Mouse (Mus musculus): Measurements from ENCODE around the gene Bub1b. TPM values are rescaled to one million over a fixed set of nuclear protein-coding genes. Genes with fewer than 3 reads are reported as not detected.

Gene Bub1b
- total and polyA plus RNA-seq, 2 experiments from 2014 or later = 6.5 to 10.1 TPM

- Histone ChIP-seq H3K36me3 (ENCODE audit: insufficient read depth) (peaks cover 16% of the 10 kb centered on the region; the same call in 1 of the 2 replicates), H3K4me2 (ENCODE audit: low read depth) (no peak overlapping the region), H3K9me3 (ENCODE audit: low read length) (no peaks in the 10 kb centered on the region), H3K4me3 (ENCODE audit: low read depth, low read length) (no peak overlapping the region), H3K27ac (ENCODE audit: low read depth, low read length) (no peak overlapping the region), H3K9ac (no peak overlapping the region), H3K27me3 (ENCODE audit: insufficient read depth, low read length) (peaks cover 7% of the 10 kb centered on the region; the same call in 1 of the 2 replicates), H3K4me1 (ENCODE audit: insufficient read depth) (no peaks in the 10 kb centered on the region; the same call in 1 of the 2 replicates)
- ATAC-seq = peak; percentile 61
- DNase-seq = no peak
- 44% methylated on average over 8 of the region's 8 CpGs for WGBS
- no peak for TF ChIP-seq CTCF (IDR thresholded peaks at IDR 0.05; ENCODE audit: low read depth)
Observed at GRCm38 (mm10) chr2:118682544-118683260, 84.7 kb downstream of the Bub1b start.

- Histone ChIP-seq H3K4me2 (ENCODE audit: low read depth) (no peak overlapping the region), H3K9ac (no peak overlapping the region), H3K4me1 (ENCODE audit: insufficient read depth) (no peaks in the 10 kb centered on the region), H3K9me3 (ENCODE audit: low read length) (no peaks in the 10 kb centered on the region), H3K36me3 (ENCODE audit: insufficient read depth) (peaks cover 29% of the 10 kb centered on the region), H3K27ac (ENCODE audit: low read depth, low read length) (no peak overlapping the region), H3K27me3 (ENCODE audit: insufficient read depth, low read length) (no peaks in the 10 kb centered on the region), H3K4me3 (ENCODE audit: low read depth, low read length) (no peak overlapping the region)
- 81% methylated on average over 4 of the region's 4 CpGs for WGBS
- TF ChIP-seq CTCF (IDR thresholded peaks at IDR 0.05; ENCODE audit: low read depth) = no peak
- ATAC-seq (no peak), DNase-seq (no peak)
Observed at GRCm38 (mm10) chr2:118685088-118685487, 87.1 kb downstream of the Bub1b start.

- ATAC-seq (no peak), DNase-seq (no peak)
- no peak overlapping the region for H3K9ac ChIP-seq
- H3K4me1 ChIP-seq (ENCODE audit: insufficient read depth) = no peaks in the 10 kb centered on the region
- no peak overlapping the region for H3K4me2 ChIP-seq (ENCODE audit: low read depth)
- no peak overlapping the region for H3K27ac ChIP-seq (ENCODE audit: low read depth, low read length)
- H3K36me3 ChIP-seq (ENCODE audit: insufficient read depth) = peaks cover 25% of the 10 kb centered on the region
- H3K27me3 ChIP-seq (ENCODE audit: insufficient read depth, low read length) = no peaks in the 10 kb centered on the region
- WGBS = 83% methylated on average over 8 of the region's 8 CpGs
- H3K9me3 ChIP-seq (ENCODE audit: low read length) = no peaks in the 10 kb centered on the region
- H3K4me3 ChIP-seq (ENCODE audit: low read depth, low read length) = no peak overlapping the region
- TF ChIP-seq CTCF (IDR thresholded peaks at IDR 0.05; ENCODE audit: low read depth) = no peak
Observed at GRCm38 (mm10) chr2:118686693-118687092, 88.7 kb downstream of the Bub1b start.

- no peak for DNase-seq
- no peak overlapping the region for H3K4me2 ChIP-seq (ENCODE audit: low read depth)
- H3K9ac ChIP-seq = no peak overlapping the region
- H3K36me3 ChIP-seq (ENCODE audit: insufficient read depth) = peaks cover 24% of the 10 kb centered on the region; the same call in 1 of the 2 replicates
- H3K27ac ChIP-seq (ENCODE audit: low read depth, low read length) = no peak overlapping the region
- WGBS = 81% methylated on average over 3 of the region's 3 CpGs
- no peak for ATAC-seq
- no peak for TF ChIP-seq CTCF (IDR thresholded peaks at IDR 0.05; ENCODE audit: low read depth)
- no peak overlapping the region for H3K4me3 ChIP-seq (ENCODE audit: low read depth, low read length)
- H3K27me3 ChIP-seq (ENCODE audit: insufficient read depth, low read length) = no peaks in the 10 kb centered on the region
- H3K9me3 ChIP-seq (ENCODE audit: low read length) = no peaks in the 10 kb centered on the region
- no peaks in the 10 kb centered on the region for H3K4me1 ChIP-seq (ENCODE audit: insufficient read depth)
Observed at GRCm38 (mm10) chr2:118687791-118688190, 89.8 kb downstream of the Bub1b start.

- Histone ChIP-seq H3K9me3 (ENCODE audit: low read length) (no peaks in the 10 kb centered on the region), H3K9ac (no peak overlapping the region), H3K27me3 (ENCODE audit: insufficient read depth, low read length) (no peaks in the 10 kb centered on the region), H3K4me1 (ENCODE audit: insufficient read depth) (no peaks in the 10 kb centered on the region), H3K36me3 (ENCODE audit: insufficient read depth) (peaks cover 29% of the 10 kb centered on the region; the same call in 1 of the 2 replicates), H3K4me2 (ENCODE audit: low read depth) (no peak overlapping the region), H3K4me3 (ENCODE audit: low read depth, low read length) (no peak overlapping the region), H3K27ac (ENCODE audit: low read depth, low read length) (no peak overlapping the region)
- WGBS = 74% methylated on average over 10 of the region's 10 CpGs
- no peak for ATAC-seq
- no peak for TF ChIP-seq CTCF (IDR thresholded peaks at IDR 0.05; ENCODE audit: low read depth)
- no peak for DNase-seq
Observed at GRCm38 (mm10) chr2:118689875-118690274, 91.9 kb downstream of the Bub1b start.

Other genes starting within 250 kb of the Bub1b start
- gene Gpr176, start 224.8 kb upstream of the Bub1b start, total RNA-seq (2014; rRNA removed) = 8.8 and 11.0 TPM in 2 replicates
- 6.3 and 8.3 TPM in 2 replicates for gene Gpr176, start 224.8 kb upstream of the Bub1b start, polyA plus RNA-seq (2015; fragmentation: Nextera tagmentation; extraction: Ambion mirVana)
- 13.7 and 16.4 TPM in 2 replicates for gene Eif2ak4, start 209.6 kb upstream of the Bub1b start, total RNA-seq (2014; rRNA removed)
- gene Eif2ak4, start 209.6 kb upstream of the Bub1b start, polyA plus RNA-seq (2015; fragmentation: Nextera tagmentation; extraction: Ambion mirVana) = 5.1 and 6.2 TPM in 2 replicates
- gene Srp14, start 118.5 kb upstream of the Bub1b start, total RNA-seq (2014; rRNA removed) = 180 and 252 TPM in 2 replicates
- 357 and 411 TPM in 2 replicates for gene Srp14, start 118.5 kb upstream of the Bub1b start, polyA plus RNA-seq (2015; fragmentation: Nextera tagmentation; extraction: Ambion mirVana)
- gene Bmf, start 48.5 kb upstream of the Bub1b start, total RNA-seq (2014; rRNA removed) = 5.3 and 6.6 TPM in 2 replicates
- gene Bmf, start 48.5 kb upstream of the Bub1b start, polyA plus RNA-seq (2015; fragmentation: Nextera tagmentation; extraction: Ambion mirVana) = 1.2 and 1.3 TPM in 2 replicates
- 71.4 and 84.4 TPM in 2 replicates for gene Pak6, start 65.1 kb downstream of the Bub1b start, total RNA-seq (2014; rRNA removed)
- gene Pak6, start 65.1 kb downstream of the Bub1b start, polyA plus RNA-seq (2015; fragmentation: Nextera tagmentation; extraction: Ambion mirVana) = 39.6 and 61.9 TPM in 2 replicates
- gene Ankrd63, start 105.8 kb downstream of the Bub1b start, total RNA-seq (2014; rRNA removed) = 1.1 and 2.0 TPM in 2 replicates
- 0.62 and 0.64 TPM in 2 replicates for gene Ankrd63, start 105.8 kb downstream of the Bub1b start, polyA plus RNA-seq (2015; fragmentation: Nextera tagmentation; extraction: Ambion mirVana)
- 0.92 and 1.1 TPM in 2 replicates for gene Plcb2, start 130.2 kb downstream of the Bub1b start, total RNA-seq (2014; rRNA removed)
- gene Plcb2, start 130.2 kb downstream of the Bub1b start, polyA plus RNA-seq (2015; fragmentation: Nextera tagmentation; extraction: Ambion mirVana) = 0.52 and 0.83 TPM in 2 replicates
- 13.8 and 14.2 TPM in 2 replicates for gene Inafm2, start 147.5 kb downstream of the Bub1b start, total RNA-seq (2014; rRNA removed)
- gene Inafm2, start 147.5 kb downstream of the Bub1b start, polyA plus RNA-seq (2015; fragmentation: Nextera tagmentation; extraction: Ambion mirVana) = 15.7 and 17.2 TPM in 2 replicates
- gene Ccdc9b, start 164.4 kb downstream of the Bub1b start, total RNA-seq (2014; rRNA removed) = 1.8 and 2.4 TPM in 2 replicates
- 0.33 and 0.53 TPM in 2 replicates for gene Ccdc9b, start 164.4 kb downstream of the Bub1b start, polyA plus RNA-seq (2015; fragmentation: Nextera tagmentation; extraction: Ambion mirVana)
- not detected in 2 replicates for gene Phgr1, start 174.6 kb downstream of the Bub1b start, total RNA-seq (2014; rRNA removed)
- not detected in 2 replicates for gene Phgr1, start 174.6 kb downstream of the Bub1b start, polyA plus RNA-seq (2015; fragmentation: Nextera tagmentation; extraction: Ambion mirVana)
- 48.4 and 91.3 TPM in 2 replicates for gene Disp2, start 181.5 kb downstream of the Bub1b start, total RNA-seq (2014; rRNA removed)
- gene Disp2, start 181.5 kb downstream of the Bub1b start, polyA plus RNA-seq (2015; fragmentation: Nextera tagmentation; extraction: Ambion mirVana) = 25.4 and 40.4 TPM in 2 replicates
- gene Knstrn, start 215.8 kb downstream of the Bub1b start, total RNA-seq (2014; rRNA removed) = 7.1 and 7.5 TPM in 2 replicates
- 11.9 and 13.1 TPM in 2 replicates for gene Knstrn, start 215.8 kb downstream of the Bub1b start, polyA plus RNA-seq (2015; fragmentation: Nextera tagmentation; extraction: Ambion mirVana)